Mouse (Mus musculus) MEL (cell line): ENCODE results near the gene Ctnnb1.

Experiments
- CTCF ChIP-seq, 3 experiments: IDR thresholded peaks in 2 of 3; conservative IDR thresholded peaks in 1 of 3; 2 replicates each; pipeline ENCODE4 v1.5.1; 2011 to 2012; ENCODE audit warnings: low read length in 3 of 3, low read depth in 2 of 3, mild to moderate bottlenecking in 2 of 3, improper control_type of control experiment in 1 of 3, inconsistent platforms in 1 of 3, mixed read lengths in 1 of 3, moderate library complexity in 1 of 3; ENCODE audit not compliant: control insufficient read depth in 1 of 3, insufficient read depth in 1 of 3, poor library complexity in 1 of 3, severe bottlenecking in 1 of 3
- POLR2A ChIP-seq, 2 experiments: IDR thresholded peaks; 2 replicates each; pipeline ENCODE4 v1.6.1; 2011 to 2012; ENCODE audit warnings: low read length in 2 of 2, mild to moderate bottlenecking in 2 of 2, control low read depth in 1 of 2, improper control_type of control experiment in 1 of 2, low read depth in 1 of 2, moderate library complexity in 1 of 2; ENCODE audit not compliant: control insufficient read depth in 1 of 2, insufficient read depth in 1 of 2, poor library complexity in 1 of 2
- RCOR1 ChIP-seq: IDR thresholded peaks from 2 replicates; pipeline ENCODE4 v1.6.1; 2012; ENCODE audit warnings: low read depth, mild to moderate bottlenecking, inconsistent platforms, low read length, improper control_type of control experiment

GRCm38 (mm10) chr9:120900338-120901274, 28.4 kb upstream of the Ctnnb1 start:
- TF ChIP-seq CTCF (IDR thresholded peaks at IDR 0.05 in 2 of 3, conservative IDR thresholded peaks at IDR 0.05 in 1 of 3; ENCODE audit: control insufficient read depth in 1 of 3, insufficient read depth in 1 of 3, low read depth in 2 of 3, low read length in 3 of 3, poor library complexity in 1 of 3, severe bottlenecking in 1 of 3): no peak
- TF ChIP-seq RCOR1: no peak
- no peak for TF ChIP-seq POLR2A (IDR thresholded peaks at IDR 0.05; ENCODE audit: control insufficient read depth in 1 of 2, insufficient read depth in 1 of 2, low read depth in 1 of 2, low read length in 2 of 2, poor library complexity in 1 of 2)
